Comparison of ENCODE assay signal across 8 mouse cellular contexts in genomic region chr2:121008664-121009007, GRCm38 (mm10). TPM values are rescaled to one million over a fixed set of nuclear protein-coding genes. Genes with fewer than 3 reads are reported as not detected.
DNase-seq lines count a peak whose midpoint lies in the region; ATAC-seq and TF ChIP-seq lines count a peak whose summit lies in the region.

No protein-coding gene starts in this region.

- peak overlapping the region; percentile 64 for H3K4me2 ChIP-seq in hindbrain, embryonic 16.5 days (ENCODE audit: low read length)
- peak overlapping the region; percentile 82 for H3K4me2 ChIP-seq in midbrain, embryonic 16.5 days (ENCODE audit: low read length)

- peak overlapping the region; percentile 85 for H3K27ac ChIP-seq in layer of hippocampus, adult 2 months
- H3K27ac ChIP-seq in cortical plate, adult 2 months (ENCODE audit: insufficient read depth, low read length), result no peak overlapping the region
- peak overlapping the region; percentile 54; the same call in 1 of the 2 replicates for H3K27ac ChIP-seq in hindbrain, embryonic 16.5 days (ENCODE audit: low read depth, low read length)
- peak overlapping the region; percentile 34; the same call in 1 of the 2 replicates for H3K27ac ChIP-seq in midbrain, embryonic 16.5 days (ENCODE audit: low read length)

- no peak for TF ChIP-seq POLR2A in cortical plate, adult 2 months (IDR thresholded peaks at IDR 0.05; ENCODE audit: extremely low read depth, insufficient read depth, low read length)

- ATAC-seq in hindbrain, embryonic 16.5 days, result no peak
- ATAC-seq in midbrain, embryonic 16.5 days, result no peak

- H3K27me3 ChIP-seq in hindbrain, embryonic 16.5 days (replicated peaks; ENCODE audit: control insufficient read depth, insufficient read depth, low read length), result no peaks in the 10 kb centered on the region
- no peaks in the 10 kb centered on the region for H3K27me3 ChIP-seq in midbrain, embryonic 16.5 days (ENCODE audit: control insufficient read depth, insufficient read depth, low read depth, low read length)

- H3K4me1 ChIP-seq in cortical plate, adult 2 months (ENCODE audit: control insufficient read depth, insufficient read depth, low read length), result peaks cover 2% of the 10 kb centered on the region; the same call in 1 of the 2 replicates
- peaks cover 7% of the 10 kb centered on the region for H3K4me1 ChIP-seq in hindbrain, embryonic 16.5 days (ENCODE audit: control insufficient read depth, insufficient read depth, low read depth, low read length)
- peaks cover 12% of the 10 kb centered on the region for H3K4me1 ChIP-seq in midbrain, embryonic 16.5 days (ENCODE audit: control insufficient read depth, insufficient read depth, low read length)

- peak overlapping the region; percentile 79 for H3K4me3 ChIP-seq in layer of hippocampus, adult 2 months
- H3K4me3 ChIP-seq in cortical plate, adult 2 months (ENCODE audit: insufficient read depth, low read length), result peak overlapping the region; percentile 77
- peak overlapping the region; percentile 80 for H3K4me3 ChIP-seq in hindbrain, embryonic 16.5 days (ENCODE audit: low read length)
- peak overlapping the region; percentile 79 for H3K4me3 ChIP-seq in midbrain, embryonic 16.5 days (ENCODE audit: low read depth, low read length)

- no peak for DNase-seq in layer of hippocampus, adult 2 months (ENCODE audit: low spot score in 2 of 2)
- DNase-seq in layer of hippocampus, adult 18-20 months (ENCODE audit: low spot score in 2 of 2), result no peak
- DNase-seq in urinary bladder, postnatal 4 days (ENCODE audit: low spot score in 2 of 2), result no peak
- no peak for DNase-seq in cerebellum, adult 11-12 months
- DNase-seq in urinary bladder, postnatal 10 days (ENCODE audit: low spot score), result no peak

- TF ChIP-seq CTCF in layer of hippocampus, adult 2 months (conservative IDR thresholded peaks at IDR 0.05), result no peak
- no peak for TF ChIP-seq CTCF in cortical plate, adult 2 months (IDR thresholded peaks at IDR 0.05; ENCODE audit: extremely low read depth, insufficient read depth, low read length)

- peak overlapping the region; percentile 78 for H3K9ac ChIP-seq in hindbrain, embryonic 16.5 days (ENCODE audit: low read depth, low read length)
- peak overlapping the region; percentile 82 for H3K9ac ChIP-seq in midbrain, embryonic 16.5 days (ENCODE audit: low read depth, low read length)

- H3K36me3 ChIP-seq in hindbrain, embryonic 16.5 days (ENCODE audit: control insufficient read depth, insufficient read depth, low read length), result peaks cover 13% of the 10 kb centered on the region
- H3K36me3 ChIP-seq in midbrain, embryonic 16.5 days (ENCODE audit: control insufficient read depth, insufficient read depth, low read length), result peaks cover 10% of the 10 kb centered on the region; the same call in 1 of the 2 replicates

- under 1% methylated on average over 12 of the region's 12 CpGs for WGBS in hindbrain, embryonic 16.5 days
- WGBS in midbrain, embryonic 16.5 days, result 1% methylated on average over 12 of the region's 12 CpGs

- H3K9me3 ChIP-seq in hindbrain, embryonic 16.5 days (ENCODE audit: control insufficient read depth, low read length), result no peaks in the 10 kb centered on the region
- no peaks in the 10 kb centered on the region for H3K9me3 ChIP-seq in midbrain, embryonic 16.5 days (replicated peaks; ENCODE audit: control insufficient read depth, low read length, poor library complexity, severe bottlenecking)

RNA-seq across cellular contexts. Expression of gene Ccndbp1, which starts 0.4 kb away (rescaled TPM):
- 10 to 100 TPM; 57.8 to 58.8 TPM for total RNA-seq in layer of hippocampus, adult 2 months (2021)
- total RNA-seq in layer of hippocampus, adult 18-20 months (2021), result 10 to 100 TPM; 57.6 to 64.0 TPM
- polyA plus RNA-seq in cortical plate, adult 2 months (2012; rRNA removed), result 77.8 and 79.9 TPM in 2 replicates
- 78.2 and 80.5 TPM in 2 replicates for polyA plus RNA-seq in hindbrain, embryonic 16.5 days (2015; fragmentation: Nextera tagmentation; extraction: Ambion mirVana)
- polyA plus RNA-seq in midbrain, embryonic 16.5 days (2015; fragmentation: Nextera tagmentation; extraction: Ambion mirVana), result 79.1 and 83.2 TPM in 2 replicates

RNA-seq across cellular contexts. Expression of gene Epb42, which starts 28.2 kb away (rescaled TPM):
- total RNA-seq in layer of hippocampus, adult 2 months (2021), result not detected
- total RNA-seq in layer of hippocampus, adult 18-20 months (2021), result not detected
- polyA plus RNA-seq in cortical plate, adult 2 months (2012; rRNA removed), result not detected in 2 replicates
- polyA plus RNA-seq in hindbrain, embryonic 16.5 days (2015; fragmentation: Nextera tagmentation; extraction: Ambion mirVana), result 0.06 and 0.56 TPM in 2 replicates
- polyA plus RNA-seq in midbrain, embryonic 16.5 days (2015; fragmentation: Nextera tagmentation; extraction: Ambion mirVana), result 0.16 and 0.25 TPM in 2 replicates

RNA-seq across cellular contexts. Expression of gene Tmem62, which starts 31.8 kb away (rescaled TPM):
- 10 to 100 TPM; 26.2 to 26.6 TPM for total RNA-seq in layer of hippocampus, adult 2 months (2021)
- total RNA-seq in layer of hippocampus, adult 18-20 months (2021), result 10 to 100 TPM; 22.0 to 23.1 TPM
- 29.2 and 29.4 TPM in 2 replicates for polyA plus RNA-seq in cortical plate, adult 2 months (2012; rRNA removed)
- polyA plus RNA-seq in hindbrain, embryonic 16.5 days (2015; fragmentation: Nextera tagmentation; extraction: Ambion mirVana), result 14.3 and 16.3 TPM in 2 replicates
- 12.9 and 13.1 TPM in 2 replicates for polyA plus RNA-seq in midbrain, embryonic 16.5 days (2015; fragmentation: Nextera tagmentation; extraction: Ambion mirVana)

RNA-seq across cellular contexts. Expression of gene Ubr1, which starts 38.1 kb away (rescaled TPM):
- total RNA-seq in layer of hippocampus, adult 2 months (2021), result 10 to 100 TPM; 44.7 to 48.0 TPM
- 10 to 100 TPM; 40.2 to 44.3 TPM for total RNA-seq in layer of hippocampus, adult 18-20 months (2021)
- polyA plus RNA-seq in cortical plate, adult 2 months (2012; rRNA removed), result 16.2 and 16.5 TPM in 2 replicates
- polyA plus RNA-seq in hindbrain, embryonic 16.5 days (2015; fragmentation: Nextera tagmentation; extraction: Ambion mirVana), result 33.4 and 38.2 TPM in 2 replicates
- polyA plus RNA-seq in midbrain, embryonic 16.5 days (2015; fragmentation: Nextera tagmentation; extraction: Ambion mirVana), result 38.8 and 38.9 TPM in 2 replicates
